Mouse (Mus musculus): Measurements from ENCODE around the gene Cdiptos. TPM values are rescaled to one million over a fixed set of nuclear protein-coding genes. Genes with fewer than 3 reads are reported as not detected.

Cdiptos gene
- polyA plus RNA-seq, 1 experiment from 2014 or later: 0.72 TPM

GRCm38 (mm10) chr7:126926299-126926698 lies 49.6 kb downstream of the Cdiptos start:
- H3K9me3 ChIP-seq: no peaks in the 10 kb centered on the region
- no peaks in the 10 kb centered on the region for H3K27me3 ChIP-seq (ENCODE audit: poor library complexity, severe bottlenecking)
- peaks cover 13% of the 10 kb centered on the region for H3K36me3 ChIP-seq (replicated peaks)
- 59% methylated on average over 3 of the region's 3 CpGs for WGBS
- no peak for DNase-seq (ENCODE audit: extremely low spot score, low spot score)
- no peak overlapping the region for H3K4me3 ChIP-seq
- H3K27ac ChIP-seq: no peak overlapping the region
- H3K4me1 ChIP-seq: peaks cover 46% of the 10 kb centered on the region

- Histone ChIP-seq H3K4me3 (no peak overlapping the region), H3K27me3 (ENCODE audit: poor library complexity, severe bottlenecking) (no peaks in the 10 kb centered on the region), H3K27ac (peak overlapping the region; percentile 67), H3K36me3 (replicated peaks) (no peaks in the 10 kb centered on the region), H3K9me3 (no peaks in the 10 kb centered on the region), H3K4me1 (peaks cover 32% of the 10 kb centered on the region)
- WGBS: 72% methylated on average over 5 of the region's 5 CpGs
- no peak for DNase-seq (ENCODE audit: extremely low spot score, low spot score)
Measured at GRCm38 (mm10) chr7:126923999-126924398, 51.9 kb downstream of the Cdiptos start.

GRCm38 (mm10) chr7:126922624-126923060 lies 53.3 kb downstream of the Cdiptos start, which contains the start of gene Tmem219:
TSS of gene Tmem219 (minus strand) at chr7:126922917.
- whole genome bisulfite sequencing: 67% methylated on average over 5 of the region's 5 CpGs
- Histone ChIP-seq H3K27ac (peak within 1 kb of the TSS; percentile 81), H3K27me3 (ENCODE audit: poor library complexity, severe bottlenecking) (no peaks in the 10 kb centered on the region), H3K9me3 (no peaks in the 10 kb centered on the region), H3K4me3 (peak within 1 kb of the TSS; percentile 28), H3K36me3 (replicated peaks) (no peaks in the 10 kb centered on the region), H3K4me1 (peaks cover 28% of the 10 kb centered on the region)
- no peak for DNase-seq (ENCODE audit: extremely low spot score, low spot score)

Other genes with a start within 250 kb of the Cdiptos start
- 54.4 and 55.7 TPM in 2 replicates for gene Mapk3, start 216.5 kb downstream of the Cdiptos start, polyA plus RNA-seq (2016; fragmentation: Nextera tagmentation; extraction: Ambion mirVana)
- gene Gdpd3, start 209.8 kb downstream of the Cdiptos start, polyA plus RNA-seq (2016; fragmentation: Nextera tagmentation; extraction: Ambion mirVana): 0.77 and 0.98 TPM in 2 replicates
- 28.9 and 35.0 TPM in 2 replicates for gene Ypel3, start 199.1 kb downstream of the Cdiptos start, polyA plus RNA-seq (2016; fragmentation: Nextera tagmentation; extraction: Ambion mirVana)
- 0.32 and 0.61 TPM in 2 replicates for gene Tbx6, start 194.6 kb downstream of the Cdiptos start, polyA plus RNA-seq (2016; fragmentation: Nextera tagmentation; extraction: Ambion mirVana)
- 413 and 423 TPM in 2 replicates for gene Ppp4c, start 183.6 kb downstream of the Cdiptos start, polyA plus RNA-seq (2016; fragmentation: Nextera tagmentation; extraction: Ambion mirVana)
- gene Fam57b, start 178.4 kb downstream of the Cdiptos start, polyA plus RNA-seq (2016; fragmentation: Nextera tagmentation; extraction: Ambion mirVana): 2.6 and 2.9 TPM in 2 replicates
- gene 4930451I11Rik, start 144.5 kb downstream of the Cdiptos start, polyA plus RNA-seq (2016; fragmentation: Nextera tagmentation; extraction: Ambion mirVana): not detected in 2 replicates
- gene Doc2a, start 128.7 kb downstream of the Cdiptos start, polyA plus RNA-seq (2016; fragmentation: Nextera tagmentation; extraction: Ambion mirVana): 9.8 and 10.1 TPM in 2 replicates
- gene Hirip3, start 114.1 kb downstream of the Cdiptos start, polyA plus RNA-seq (2016; fragmentation: Nextera tagmentation; extraction: Ambion mirVana): 57.4 and 65.2 TPM in 2 replicates
- gene Ino80e, start 113.7 kb downstream of the Cdiptos start, polyA plus RNA-seq (2016; fragmentation: Nextera tagmentation; extraction: Ambion mirVana): 110 and 117 TPM in 2 replicates
- gene Taok2, start 91.4 kb downstream of the Cdiptos start, polyA plus RNA-seq (2016; fragmentation: Nextera tagmentation; extraction: Ambion mirVana): 54.0 and 54.1 TPM in 2 replicates
- 22.2 and 24.9 TPM in 2 replicates for gene Tmem219, start 53.2 kb downstream of the Cdiptos start, polyA plus RNA-seq (2016; fragmentation: Nextera tagmentation; extraction: Ambion mirVana)
- 17.5 and 18.0 TPM in 2 replicates for gene Kctd13, start 47.2 kb downstream of the Cdiptos start, polyA plus RNA-seq (2016; fragmentation: Nextera tagmentation; extraction: Ambion mirVana)
- 0.21 TPM in 1 of 2 replicates, not detected in the other for gene Asphd1, start 26.5 kb downstream of the Cdiptos start, polyA plus RNA-seq (2016; fragmentation: Nextera tagmentation; extraction: Ambion mirVana)
- gene Sez6l2, start 25.5 kb downstream of the Cdiptos start, polyA plus RNA-seq (2016; fragmentation: Nextera tagmentation; extraction: Ambion mirVana): 0.72 and 1.2 TPM in 2 replicates
- gene Cdipt, start 184 bp downstream of the Cdiptos start, polyA plus RNA-seq (2016; fragmentation: Nextera tagmentation; extraction: Ambion mirVana): 84.6 and 85.7 TPM in 2 replicates
- 3.3 TPM in 2 replicates for gene Mvp, start 38.5 kb upstream of the Cdiptos start, polyA plus RNA-seq (2016; fragmentation: Nextera tagmentation; extraction: Ambion mirVana)
- not detected in 2 replicates for gene Pagr1b, start 40.4 kb upstream of the Cdiptos start, polyA plus RNA-seq (2016; fragmentation: Nextera tagmentation; extraction: Ambion mirVana)
- gene Pagr1a, start 41.3 kb upstream of the Cdiptos start, polyA plus RNA-seq (2016; fragmentation: Nextera tagmentation; extraction: Ambion mirVana): 92.7 and 121 TPM in 2 replicates
- 32.6 and 46.7 TPM in 2 replicates for gene Gm42742, start 45.0 kb upstream of the Cdiptos start, polyA plus RNA-seq (2016; fragmentation: Nextera tagmentation; extraction: Ambion mirVana)
- gene Prrt2, start 45.1 kb upstream of the Cdiptos start, polyA plus RNA-seq (2016; fragmentation: Nextera tagmentation; extraction: Ambion mirVana): 3.5 and 4.0 TPM in 2 replicates
- gene Maz, start 50.9 kb upstream of the Cdiptos start, polyA plus RNA-seq (2016; fragmentation: Nextera tagmentation; extraction: Ambion mirVana): 60.2 and 65.7 TPM in 2 replicates
- gene Kif22, start 66.4 kb upstream of the Cdiptos start, polyA plus RNA-seq (2016; fragmentation: Nextera tagmentation; extraction: Ambion mirVana): 223 and 226 TPM in 2 replicates
- gene Zg16, start 111.2 kb upstream of the Cdiptos start, polyA plus RNA-seq (2016; fragmentation: Nextera tagmentation; extraction: Ambion mirVana): not detected in 2 replicates
- gene AI467606, start 115.3 kb upstream of the Cdiptos start, polyA plus RNA-seq (2016; fragmentation: Nextera tagmentation; extraction: Ambion mirVana): 0.74 TPM in 2 replicates
- gene Qprt, start 146.1 kb upstream of the Cdiptos start, polyA plus RNA-seq (2016; fragmentation: Nextera tagmentation; extraction: Ambion mirVana): 11.3 and 12.3 TPM in 2 replicates
- gene Spn, start 161.7 kb upstream of the Cdiptos start, polyA plus RNA-seq (2016; fragmentation: Nextera tagmentation; extraction: Ambion mirVana): 0.07 and 0.10 TPM in 2 replicates
- 111 and 114 TPM in 2 replicates for gene Cd2bp2, start 220.0 kb upstream of the Cdiptos start, polyA plus RNA-seq (2016; fragmentation: Nextera tagmentation; extraction: Ambion mirVana)
- gene Tbc1d10b, start 232.4 kb upstream of the Cdiptos start, polyA plus RNA-seq (2016; fragmentation: Nextera tagmentation; extraction: Ambion mirVana): 27.3 and 29.2 TPM in 2 replicates
- 10.7 and 10.8 TPM in 2 replicates for gene Mylpf, start 232.8 kb upstream of the Cdiptos start, polyA plus RNA-seq (2016; fragmentation: Nextera tagmentation; extraction: Ambion mirVana)